Mouse (Mus musculus): ENCODE measurements around the gene Brd3.

DNA sequence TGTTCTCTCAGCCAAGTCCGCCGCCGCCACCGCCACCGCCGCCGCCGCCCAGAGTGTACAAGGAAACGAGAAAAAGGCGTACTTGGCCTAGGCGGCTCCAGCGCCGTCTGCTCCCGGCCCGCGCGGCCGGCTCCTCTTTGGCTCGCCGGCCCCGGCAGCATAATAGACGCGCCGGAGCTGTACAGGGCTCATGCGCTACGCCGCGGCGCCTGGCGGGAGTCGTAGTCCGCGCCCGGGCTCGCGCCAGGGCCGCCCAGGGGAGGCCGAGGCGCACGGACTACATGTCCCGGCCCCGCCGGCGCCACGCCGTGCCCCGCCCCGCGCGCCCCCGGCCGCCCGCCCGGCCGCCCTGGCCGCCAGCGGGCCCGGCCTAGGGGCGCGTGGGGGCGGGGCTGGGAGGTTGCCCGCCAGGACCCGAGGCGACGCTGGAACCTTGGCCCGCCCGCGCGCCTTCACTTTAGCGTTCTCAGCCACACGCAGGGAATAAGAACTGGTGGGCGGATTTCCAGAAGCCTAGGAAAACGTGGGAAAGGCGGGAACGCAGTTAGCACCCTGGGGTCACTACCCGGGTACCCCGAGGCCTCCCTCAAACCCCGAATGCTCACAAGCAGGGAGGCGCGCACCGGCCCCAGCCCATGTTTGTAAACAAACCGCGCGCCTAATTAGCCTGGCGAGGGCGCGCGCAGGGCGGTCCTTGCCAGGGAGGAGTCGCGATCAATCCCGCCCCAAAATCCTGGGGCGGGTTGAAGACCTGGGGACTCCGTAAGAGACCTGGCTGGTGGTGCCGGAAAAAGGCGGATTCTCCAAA lies 31.8 kb downstream of the Brd3 start:
- TF ChIP-seq CTCF (IDR thresholded peaks at IDR 0.05; ENCODE audit: borderline replicate concordance, extremely low read depth, insufficient read depth, insufficient read length) (no peak), POLR2A (IDR thresholded peaks at IDR 0.05; ENCODE audit: borderline replicate concordance, extremely low read depth, insufficient read depth, insufficient read length, poor library complexity, severe bottlenecking) (peak; percentile 99)

Data from brain, embryonic 14.5 days (tissue).